Comparison of ENCODE assay signal across 15 mouse cellular contexts in genomic region chr1:95241671-95242150, GRCm38 (mm10).
A peak's percentile ranks its signal among the peaks of the same experiment; 100 is the strongest.
DNase-seq lines count a peak whose midpoint lies in the region; ATAC-seq lines count a peak whose summit lies in the region.
"Had no signal": no experiment of that assay in that cellular context is flagged by ENCODE, and none has a peak within 500 bp of the region (broad histone marks: within the 10 kb centered on the region; RNA-seq: fewer than 3 reads in every experiment).

No protein-coding gene starts in this region.

- peak; percentile 53 to 64 for DNase-seq in cerebellum, postnatal 14 days
- no peak for DNase-seq in cerebellum, adult 8-10 months
- peak; percentile 95 for DNase-seq in Muller cell, postnatal 12 days (ENCODE audit: inconsistent ontology term)
- peak; percentile 10 for DNase-seq in brain, adult 2 months (ENCODE audit: low read depth, low spot score)
- no peak for DNase-seq in thymus, postnatal 36 days
- DNase-seq: adrenal gland, adult 8-10 months; adrenal gland, postnatal 14 days; adrenal gland, postnatal 36 days; cerebellum, adult 11-12 months; cerebellum, adult 9-11 months; cerebellum, postnatal 36 days had no signal

- no peak for ATAC-seq in erythroid progenitor cell, adult 5-6 weeks (replicated peaks; ENCODE audit: low FRiP score, poor library complexity, severe bottlenecking)
- ATAC-seq: activated CD4-positive, CD25-positive, alpha-beta regulatory T cell, adult 4 months; forebrain, embryonic 15.5 days; Patski had no signal

Comparison
In these comparisons a context has a peak if more than half of its experiments do, and no peak if none do; other contexts are left out.
1. DNase-seq: peak in cerebellum, postnatal 14 days (2 of 2), Muller cell, postnatal 12 days (single experiment) and brain, adult 2 months (single experiment); none in cerebellum, adult 8-10 months (single experiment) and thymus, postnatal 36 days (0 of 2).